Mouse (Mus musculus): ENCODE data around the gene Mad1l1.

Mad1l1 gene

GRCm38 (mm10) chr5:140213001-140213400 is 108.4 kb downstream of the Mad1l1 start:
- no peak for DNase-seq (ENCODE audit: low spot score)

DNA sequence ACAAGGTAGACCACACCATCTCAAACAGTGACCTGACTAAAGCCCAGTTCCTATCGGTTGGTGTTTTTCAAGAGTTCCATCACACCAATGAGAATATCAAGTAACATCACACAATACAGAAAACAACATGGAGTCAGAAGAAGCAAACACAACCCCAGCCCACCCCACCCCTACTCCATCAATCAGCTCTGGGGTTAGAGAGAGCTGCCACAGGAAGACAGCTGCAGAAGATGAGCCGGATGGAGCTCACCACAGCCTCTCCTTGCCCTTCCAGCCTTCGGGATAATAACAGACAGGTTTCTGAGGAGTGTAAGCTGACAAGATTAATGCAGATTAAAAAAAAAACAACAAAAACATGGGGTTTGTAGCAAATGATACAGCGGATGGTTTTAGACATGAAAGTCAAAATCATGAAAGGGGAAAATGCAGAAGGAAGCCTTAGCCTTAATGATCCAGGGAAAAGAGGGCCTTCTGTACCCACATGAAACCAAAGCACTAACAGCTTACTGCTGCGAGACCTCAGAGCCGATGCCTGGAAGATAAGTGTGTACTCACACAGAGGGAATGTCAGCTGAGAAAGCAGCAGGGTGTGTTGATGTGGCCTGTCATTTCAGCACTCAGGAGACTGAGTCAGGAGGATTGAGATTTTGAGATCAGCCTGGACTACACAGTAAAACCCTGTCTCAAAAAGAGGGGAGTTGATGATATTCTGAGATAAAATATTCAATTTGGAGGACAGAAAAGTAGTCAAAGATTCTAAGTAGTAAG is 110.8 kb downstream of the Mad1l1 start:
- no peak for DNase-seq (ENCODE audit: low spot score)

GRCm38 (mm10) chr5:140208743-140209409 is 112.5 kb downstream of the Mad1l1 start:
- DNase-seq (ENCODE audit: low spot score), result no peak

DNA sequence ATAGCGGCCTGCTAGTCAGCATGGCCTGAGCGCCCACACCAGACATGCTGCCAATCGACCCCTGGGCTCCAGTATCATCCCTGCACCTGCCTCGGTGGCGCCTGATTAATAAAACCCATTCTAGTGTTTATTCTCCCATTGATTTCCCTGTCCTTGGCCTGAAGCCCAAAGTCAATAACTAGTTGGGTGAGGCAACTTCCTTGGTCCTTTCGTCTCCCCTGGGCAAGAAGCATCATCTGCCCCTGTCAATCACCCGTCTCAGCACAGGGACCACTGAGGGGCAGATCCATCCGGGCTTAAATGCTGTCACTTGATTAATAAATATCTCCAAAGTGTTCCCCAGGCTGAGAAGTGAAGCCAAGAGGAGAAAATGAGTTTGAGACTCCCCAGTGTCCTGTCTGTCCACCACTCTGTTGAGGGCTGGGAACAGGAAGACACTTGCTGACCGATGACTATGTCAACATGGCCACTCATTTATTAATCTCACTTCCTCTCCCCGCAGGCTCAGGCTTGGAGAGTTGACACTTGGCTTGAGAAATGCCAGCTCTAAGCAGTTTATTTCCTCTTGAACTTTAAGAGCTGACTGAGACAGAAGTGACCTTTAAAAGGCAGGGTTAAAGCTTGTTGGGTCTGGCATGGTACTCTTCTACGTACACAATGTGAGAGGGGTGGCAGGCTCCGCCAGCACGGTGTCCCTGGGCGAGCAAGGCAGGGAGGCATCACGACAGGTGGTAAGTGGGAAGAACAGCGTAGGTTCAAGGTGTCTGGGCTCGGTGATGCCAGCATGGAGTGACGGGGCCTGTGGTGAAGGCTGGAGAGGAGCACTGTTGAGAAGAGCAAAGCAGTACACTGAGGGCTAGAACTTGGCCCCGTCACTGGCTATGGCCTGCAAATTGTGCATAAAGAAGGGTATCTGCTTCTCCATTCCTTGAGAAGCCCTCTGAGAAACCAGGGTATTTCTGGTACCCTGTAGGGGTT is 114.3 kb downstream of the Mad1l1 start:
- no peak for DNase-seq (ENCODE audit: low spot score)

DNA sequence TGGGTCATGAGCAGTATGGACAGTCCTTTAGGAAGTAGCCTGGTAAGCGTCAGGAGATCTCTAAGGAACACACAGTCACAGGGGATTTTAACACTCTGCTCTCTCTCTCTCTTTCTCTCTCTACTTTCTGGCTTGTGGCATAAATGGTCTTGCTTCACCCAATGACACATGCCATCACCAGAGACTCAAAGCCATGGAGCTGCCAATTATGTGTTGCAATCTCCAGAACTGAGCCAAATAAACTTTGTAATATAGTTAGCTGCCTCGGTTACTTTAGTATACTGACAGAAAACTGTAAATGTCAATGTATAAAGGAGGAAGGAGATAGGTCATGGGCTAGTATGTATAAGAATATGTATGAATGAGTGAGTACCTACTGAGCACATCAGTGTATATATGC is 115.4 kb downstream of the Mad1l1 start:
- no peak for DNase-seq (ENCODE audit: low spot score)

DNA sequence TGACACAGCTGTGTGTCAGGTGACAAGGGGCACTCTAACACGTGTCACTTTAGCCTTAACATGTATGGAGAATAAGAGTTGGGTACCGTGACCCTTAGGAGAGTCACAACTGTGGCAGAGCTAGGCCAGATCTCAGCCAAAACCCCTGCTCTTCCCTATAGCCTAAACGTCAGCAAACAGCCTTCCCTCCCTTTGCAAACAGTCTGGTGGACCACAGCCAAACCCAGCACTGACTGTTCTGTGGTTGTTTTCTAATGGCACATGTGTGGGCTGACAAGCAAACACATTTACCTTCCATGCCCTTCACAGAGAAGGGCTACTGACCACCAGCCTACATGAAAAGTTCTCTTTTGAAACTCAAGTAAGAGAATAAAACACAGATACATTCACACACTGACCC is 116.9 kb downstream of the Mad1l1 start:
- no peak for DNase-seq (ENCODE audit: low spot score)

- no peak for DNase-seq (ENCODE audit: low spot score)
Observed at GRCm38 (mm10) chr5:140204037-140204436, 117.3 kb downstream of the Mad1l1 start.

- no peak for DNase-seq (ENCODE audit: low spot score)
Observed at GRCm38 (mm10) chr5:140202451-140202850, 118.9 kb downstream of the Mad1l1 start.

GRCm38 (mm10) chr5:140201566-140201965 is 119.8 kb downstream of the Mad1l1 start:
- DNase-seq (ENCODE audit: low spot score), result no peak

- no peak for DNase-seq (ENCODE audit: low spot score)
Observed at GRCm38 (mm10) chr5:140201109-140201508, 120.2 kb downstream of the Mad1l1 start.

DNA sequence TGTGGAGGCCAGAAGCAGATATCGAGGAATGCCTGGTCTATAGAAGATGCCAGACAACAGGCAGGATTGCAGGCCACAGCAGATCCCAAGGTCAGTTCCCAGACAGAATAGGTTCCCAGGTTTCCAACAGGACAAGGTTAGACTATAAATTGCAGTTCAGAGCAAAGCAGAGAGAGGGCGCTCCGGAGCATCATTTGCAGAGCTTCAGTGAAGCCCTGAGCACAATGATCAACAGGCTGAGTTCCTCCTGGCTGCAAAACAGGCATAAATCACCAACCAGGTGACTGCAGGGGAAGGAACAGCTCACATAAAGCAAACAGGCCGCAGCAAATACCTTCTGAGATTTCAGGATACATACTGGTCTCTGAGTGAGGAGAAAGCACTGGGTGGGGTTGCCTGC is 123.6 kb downstream of the Mad1l1 start:
- peak; percentile 84 for DNase-seq (ENCODE audit: low spot score)

DNA sequence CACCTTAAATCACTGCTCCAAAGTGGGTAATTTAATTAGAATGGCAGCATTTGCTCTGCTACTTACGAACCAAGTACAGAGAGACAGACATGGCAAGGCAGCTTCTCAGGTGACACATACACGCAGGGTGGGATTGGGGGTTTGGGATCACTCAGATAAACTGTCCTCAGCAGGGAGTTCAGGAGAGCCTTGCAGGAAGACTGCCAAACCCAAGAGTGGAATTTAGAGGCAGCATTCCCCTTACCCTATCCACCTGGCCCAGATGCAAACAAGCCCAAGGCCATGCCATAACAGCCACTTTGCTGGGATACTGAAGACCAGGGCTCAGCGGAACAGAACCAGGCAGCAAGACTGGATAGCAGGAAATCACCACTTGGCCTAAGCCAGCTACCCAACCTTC is 124.9 kb downstream of the Mad1l1 start:
- DNase-seq (ENCODE audit: low spot score), result no peak

- DNase-seq (ENCODE audit: low spot score), result no peak
Observed at GRCm38 (mm10) chr5:140194173-140194572, 127.2 kb downstream of the Mad1l1 start.

DNA sequence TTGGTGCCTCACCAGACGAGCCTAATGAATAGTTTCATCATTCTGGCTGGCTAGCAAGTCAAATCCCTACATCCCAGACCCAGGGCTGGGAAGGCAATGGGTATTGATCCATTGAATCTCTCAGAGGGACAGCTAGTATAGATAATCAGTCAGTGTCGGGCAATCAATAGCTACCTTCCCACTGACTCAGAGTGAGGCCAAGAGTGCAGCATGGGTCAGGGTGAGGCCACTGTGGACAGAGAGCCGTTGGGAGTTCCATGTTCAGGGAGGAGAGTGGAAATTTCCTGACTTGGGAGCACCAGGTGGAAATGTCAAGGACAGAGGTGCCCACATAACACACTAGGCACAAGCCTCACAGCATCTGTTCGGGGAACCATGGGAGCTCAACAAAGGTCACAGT is 129.8 kb downstream of the Mad1l1 start:
- DNase-seq (ENCODE audit: low spot score), result no peak

GRCm38 (mm10) chr5:140186351-140186750 is 135.0 kb downstream of the Mad1l1 start:
- no peak for DNase-seq (ENCODE audit: low spot score)

DNA sequence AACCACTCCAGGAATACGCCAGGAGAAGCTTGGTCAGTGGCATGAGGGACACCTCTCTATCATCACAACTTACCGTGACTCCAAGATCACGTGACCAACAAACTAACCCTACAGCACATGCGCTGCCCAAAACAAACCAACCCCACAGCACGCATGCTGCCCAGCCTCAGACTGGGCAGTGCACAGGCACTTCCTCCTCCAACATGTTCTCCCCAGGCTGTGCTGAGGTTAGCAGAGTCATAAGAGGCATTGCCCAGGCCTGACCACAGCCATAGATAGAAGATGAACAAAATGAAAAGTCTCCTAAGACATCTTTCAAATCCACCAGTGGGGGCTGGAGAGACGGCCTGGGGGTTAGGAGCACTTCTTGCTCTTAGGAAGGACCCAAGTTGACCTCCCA is 135.6 kb downstream of the Mad1l1 start:
- no peak for DNase-seq (ENCODE audit: low spot score)

- DNase-seq (ENCODE audit: low spot score), result no peak
Observed at GRCm38 (mm10) chr5:140183387-140183786, 138.0 kb downstream of the Mad1l1 start.

DNA sequence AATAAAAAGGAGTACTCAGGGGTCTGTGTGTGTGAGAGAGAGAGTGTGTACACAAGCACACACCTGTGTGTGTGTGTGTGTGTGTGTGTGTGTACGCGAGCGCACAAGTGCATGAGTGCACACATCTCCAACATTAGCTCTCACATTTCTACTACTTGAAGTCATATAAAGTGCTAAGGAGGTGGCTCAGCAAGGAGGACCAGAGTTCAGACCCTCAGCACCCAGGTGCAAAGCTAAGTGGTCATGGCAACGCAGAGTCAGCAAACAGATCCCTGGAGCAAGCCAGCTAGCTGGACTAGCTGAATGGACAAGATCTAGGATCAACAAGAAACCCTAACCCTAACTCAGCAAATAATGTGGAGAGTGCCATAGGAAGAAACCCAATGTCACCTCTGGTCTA is 139.0 kb downstream of the Mad1l1 start:
- DNase-seq (ENCODE audit: low spot score), result no peak

- no peak for DNase-seq (ENCODE audit: low spot score)
Observed at GRCm38 (mm10) chr5:140180016-140180415, 141.3 kb downstream of the Mad1l1 start.

DNA sequence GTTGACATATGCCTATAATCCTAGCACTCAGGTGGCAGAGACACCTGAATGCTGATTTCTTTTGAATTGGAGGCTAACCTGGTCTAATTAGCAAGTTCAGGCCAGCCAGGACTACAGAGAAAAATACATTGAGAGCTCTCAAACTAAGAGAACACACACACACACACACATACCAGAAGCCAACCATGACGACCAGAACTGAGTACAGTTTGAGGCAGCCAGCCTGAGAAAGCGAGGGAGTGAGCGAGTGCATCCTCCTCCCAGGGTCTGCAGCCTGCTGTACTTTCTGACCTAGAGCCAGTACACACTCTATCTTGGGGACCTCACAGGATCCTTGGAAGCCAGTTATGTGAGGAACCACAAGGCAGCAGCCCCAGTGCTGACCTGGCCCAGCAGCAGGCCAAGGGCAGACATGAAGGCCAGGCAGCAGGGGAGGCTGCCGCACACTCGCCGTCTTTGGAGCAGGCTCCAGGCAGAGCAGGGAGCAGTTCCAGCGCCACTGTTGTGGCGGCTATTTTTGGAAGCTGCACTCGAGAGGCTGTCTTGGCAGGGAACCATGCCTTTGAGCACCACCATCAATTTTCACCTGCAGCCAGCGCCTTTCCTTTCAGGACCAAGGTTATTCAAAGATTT is 143.2 kb downstream of the Mad1l1 start:
- DNase-seq (ENCODE audit: low spot score), result peak; percentile 19

DNA sequence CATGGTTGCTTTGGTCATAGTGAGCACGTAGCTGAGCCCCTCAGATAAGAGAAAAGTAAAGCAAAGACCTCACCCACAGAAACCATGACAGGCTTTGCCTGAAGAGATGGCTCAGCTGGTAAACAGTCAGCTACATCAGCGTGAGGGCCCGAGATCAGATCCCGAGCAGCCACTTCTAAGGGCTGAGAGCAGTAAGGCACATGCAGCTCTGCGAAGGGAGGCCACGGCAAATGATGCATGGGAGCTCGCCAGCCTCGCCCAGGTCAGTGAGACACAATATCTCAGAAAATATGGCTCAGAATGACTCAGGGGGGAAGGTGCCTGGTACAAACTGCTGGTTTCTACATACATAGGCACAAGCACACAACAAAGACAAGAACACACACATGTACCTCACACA is 143.8 kb downstream of the Mad1l1 start:
- DNase-seq (ENCODE audit: low spot score), result no peak

DNA sequence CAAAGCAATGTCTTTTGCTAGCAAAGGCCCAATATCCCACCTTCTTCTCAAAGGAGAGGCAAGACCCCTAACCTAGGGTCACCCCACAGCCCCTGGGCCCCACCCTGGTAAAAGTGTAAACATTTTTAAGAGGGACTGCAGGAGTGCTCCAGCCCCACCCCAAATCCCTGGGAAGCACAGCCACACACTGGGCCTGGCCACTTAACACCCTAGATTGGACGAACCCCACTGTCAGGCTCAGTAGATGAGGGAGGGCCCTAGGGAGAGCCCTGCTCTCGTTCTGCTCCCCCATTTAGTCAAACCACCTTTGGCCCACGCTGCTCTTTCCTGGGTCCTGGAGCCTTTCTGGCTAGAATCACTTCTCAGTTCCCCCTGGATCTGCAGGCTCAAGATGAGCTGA is 145.0 kb downstream of the Mad1l1 start:
- no peak for DNase-seq (ENCODE audit: low spot score)

All from ovary, postnatal 14 days (tissue).